In genomic region chr12:91679320-91680064, GRCm38 (mm10) we compare ENCODE assay signal across 8 mouse cellular contexts.
DNase-seq lines count a peak whose midpoint lies in the region; ATAC-seq lines count a peak whose summit lies in the region.

No protein-coding gene starts in this region.

- H3K4me1 ChIP-seq in lung, embryonic 15.5 days, result peaks cover 33% of the 10 kb centered on the region
- peaks cover 34% of the 10 kb centered on the region for H3K4me1 ChIP-seq in forebrain, embryonic 15.5 days

- intact Hi-C loops in left cerebral cortex, postnatal 25 days (cut with DNase I), result no loop called here

- no peaks in the 10 kb centered on the region for H3K36me3 ChIP-seq in lung, embryonic 15.5 days
- no peaks in the 10 kb centered on the region for H3K36me3 ChIP-seq in forebrain, embryonic 15.5 days

- H3K9me3 ChIP-seq in lung, embryonic 15.5 days, result no peaks in the 10 kb centered on the region
- H3K9me3 ChIP-seq in forebrain, embryonic 15.5 days, result no peaks in the 10 kb centered on the region

- H3K9ac ChIP-seq in lung, embryonic 15.5 days, result no peak overlapping the region
- no peak overlapping the region for H3K9ac ChIP-seq in forebrain, embryonic 15.5 days (replicated peaks)

- no peak for DNase-seq in lung, postnatal 25 days (ENCODE audit: low spot score)
- peak; percentile 34 to 50 for DNase-seq in left cerebral cortex, postnatal 25 days (ENCODE audit: low spot score in 2 of 2)
- DNase-seq in right cerebral cortex, postnatal 25 days, result peak; percentile 23
- no peak for DNase-seq in spleen, postnatal 4 days (ENCODE audit: low spot score in 2 of 2)
- no peak for DNase-seq in gastrocnemius, postnatal 10 days
- no peak for DNase-seq in urinary bladder, postnatal 36 days (ENCODE audit: low spot score in 2 of 2)

- H3K27ac ChIP-seq in lung, embryonic 15.5 days, result peak overlapping the region; percentile 31; the same call in 1 of the 2 replicates
- H3K27ac ChIP-seq in forebrain, embryonic 15.5 days (replicated peaks), result peak overlapping the region; percentile 62

- WGBS in lung, embryonic 15.5 days, result 54% methylated on average over 14 of the region's 14 CpGs
- 11% methylated on average over 14 of the region's 14 CpGs for WGBS in forebrain, embryonic 15.5 days

- no peaks in the 10 kb centered on the region for H3K27me3 ChIP-seq in lung, embryonic 15.5 days
- no peaks in the 10 kb centered on the region for H3K27me3 ChIP-seq in forebrain, embryonic 15.5 days

- H3K4me3 ChIP-seq in lung, embryonic 15.5 days, result no peak overlapping the region
- no peak overlapping the region for H3K4me3 ChIP-seq in forebrain, embryonic 15.5 days

- H3K4me2 ChIP-seq in lung, embryonic 15.5 days, result no peak overlapping the region
- peak overlapping the region; percentile 32 for H3K4me2 ChIP-seq in forebrain, embryonic 15.5 days (replicated peaks)

- no peak for ATAC-seq in lung, embryonic 15.5 days (ENCODE audit: borderline replicate concordance, extremely low read depth, low FRiP score, low TSS enrichment)
- peak; percentile 55 for ATAC-seq in forebrain, embryonic 15.5 days (replicated peaks)

Comparison
In these comparisons a context has a peak if more than half of its experiments do, and no peak if none do; other contexts are left out.
1. DNase-seq: peak in left cerebral cortex, postnatal 25 days (2 of 2) and right cerebral cortex, postnatal 25 days (single experiment); none in lung, postnatal 25 days (single experiment), spleen, postnatal 4 days (0 of 2), gastrocnemius, postnatal 10 days (single experiment) and urinary bladder, postnatal 36 days (0 of 2).